Mouse (Mus musculus): ENCODE measurements around the gene Tnfsf10. TPM values are rescaled to one million over a fixed set of nuclear protein-coding genes. Genes with fewer than 3 reads are reported as not detected.

Gene Tnfsf10
- polyA plus RNA-seq, 1 experiment from 2014 or later: 1.6 TPM

DNA sequence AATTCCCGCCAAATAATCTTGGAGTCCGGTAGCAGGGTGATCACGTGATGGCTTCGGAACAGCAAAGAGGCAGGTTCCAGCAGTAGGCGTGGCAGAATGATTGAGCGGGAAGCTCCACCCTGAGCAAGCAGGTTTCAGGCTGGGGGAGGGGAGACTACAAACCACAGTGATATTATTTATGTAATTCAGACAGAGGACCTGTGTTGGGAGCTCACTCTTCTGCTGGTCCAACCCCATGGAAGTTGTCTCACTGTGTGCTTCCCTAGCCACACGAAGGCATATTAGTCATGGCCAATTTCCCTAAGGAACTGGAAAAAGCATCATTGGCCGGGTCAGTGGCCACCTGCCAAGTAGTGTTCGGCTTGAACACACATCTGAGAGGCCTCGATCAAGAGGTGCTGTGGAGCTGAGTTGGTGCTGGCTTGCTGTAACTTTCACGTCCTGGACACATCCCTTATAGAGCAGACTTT is 36.5 kb upstream of the Tnfsf10 start:
- peaks cover 8% of the 10 kb centered on the region; the same call in 1 of the 2 replicates for H3K4me1 ChIP-seq (ENCODE audit: insufficient read depth)
- H3K27ac ChIP-seq (ENCODE audit: low read depth): no peak overlapping the region
- ATAC-seq (ENCODE audit: insufficient read depth) (no peak), DNase-seq (peak; percentile 44)
- TF ChIP-seq CTCF (IDR thresholded peaks at IDR 0.05; ENCODE audit: low read depth): no peak
- no peaks in the 10 kb centered on the region for H3K27me3 ChIP-seq (ENCODE audit: insufficient read depth, low read length)
- H3K9me3 ChIP-seq (ENCODE audit: low read depth, low read length): no peaks in the 10 kb centered on the region; the same call in 1 of the 2 replicates
- H3K9ac ChIP-seq: no peak overlapping the region
- H3K4me3 ChIP-seq (ENCODE audit: low read depth, low read length): no peak overlapping the region
- no peak overlapping the region for H3K4me2 ChIP-seq
- H3K36me3 ChIP-seq (ENCODE audit: insufficient read depth): no peaks in the 10 kb centered on the region
- WGBS: 47% methylated on average over 11 of the region's 11 CpGs

GRCm38 (mm10) chr3:27283071-27283713 is 33.6 kb upstream of the Tnfsf10 start:
- peak; percentile 38; the same call in 1 of the 2 replicates for ATAC-seq (ENCODE audit: insufficient read depth)
- Histone ChIP-seq H3K4me3 (ENCODE audit: low read depth, low read length) (peak overlapping the region; percentile 26), H3K4me1 (ENCODE audit: insufficient read depth) (peaks cover 8% of the 10 kb centered on the region; the same call in 1 of the 2 replicates), H3K9me3 (ENCODE audit: low read depth, low read length) (no peaks in the 10 kb centered on the region; the same call in 1 of the 2 replicates), H3K36me3 (ENCODE audit: insufficient read depth) (no peaks in the 10 kb centered on the region), H3K27ac (ENCODE audit: low read depth) (no peak overlapping the region), H3K27me3 (ENCODE audit: insufficient read depth, low read length) (no peaks in the 10 kb centered on the region), H3K9ac (peak overlapping the region; percentile 25; the same call in 1 of the 2 replicates), H3K4me2 (peak overlapping the region; percentile 58)
- 5% methylated on average over 27 of the region's 27 CpGs for WGBS
- peak; percentile 41 for DNase-seq
- no peak for TF ChIP-seq CTCF (IDR thresholded peaks at IDR 0.05; ENCODE audit: low read depth)

- Histone ChIP-seq H3K4me2 (peak overlapping the region; percentile 58), H3K36me3 (ENCODE audit: insufficient read depth) (no peaks in the 10 kb centered on the region), H3K4me3 (ENCODE audit: low read depth, low read length) (no peak overlapping the region), H3K27me3 (ENCODE audit: insufficient read depth, low read length) (no peaks in the 10 kb centered on the region), H3K9ac (no peak overlapping the region; the same call in 1 of the 2 replicates), H3K27ac (ENCODE audit: low read depth) (no peak overlapping the region), H3K4me1 (ENCODE audit: insufficient read depth) (peaks cover 8% of the 10 kb centered on the region; the same call in 1 of the 2 replicates), H3K9me3 (ENCODE audit: low read depth, low read length) (no peaks in the 10 kb centered on the region; the same call in 1 of the 2 replicates)
- DNase-seq (no peak), ATAC-seq (ENCODE audit: insufficient read depth) (no peak)
- TF ChIP-seq CTCF (IDR thresholded peaks at IDR 0.05; ENCODE audit: low read depth): no peak
- 62% methylated on average over 7 of the region's 7 CpGs for WGBS
Measured at GRCm38 (mm10) chr3:27283796-27284195, 33.0 kb upstream of the Tnfsf10 start.

DNA sequence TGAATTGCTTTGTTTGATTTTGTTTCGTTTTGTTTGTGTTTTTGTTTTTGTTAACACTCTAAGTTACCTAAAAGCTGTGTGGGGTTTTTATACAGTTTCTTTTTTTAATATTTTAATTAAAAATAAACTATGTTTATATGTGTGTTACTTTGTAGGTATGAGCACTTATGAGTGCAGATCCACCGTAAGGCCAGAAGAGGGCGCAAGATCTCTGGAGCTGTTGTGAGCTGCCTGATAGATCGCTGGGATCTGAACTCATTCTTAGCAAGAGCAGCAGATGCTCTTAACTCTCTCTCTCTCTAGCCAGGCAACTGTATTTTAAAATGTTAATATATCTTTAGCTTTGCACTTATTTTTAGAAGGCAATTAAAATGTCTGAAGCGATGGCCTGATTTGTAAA is 32.6 kb upstream of the Tnfsf10 start:
- Histone ChIP-seq H3K4me3 (ENCODE audit: low read depth, low read length) (no peak overlapping the region), H3K9me3 (ENCODE audit: low read depth, low read length) (no peaks in the 10 kb centered on the region; the same call in 1 of the 2 replicates), H3K27ac (ENCODE audit: low read depth) (no peak overlapping the region; the same call in 1 of the 2 replicates), H3K27me3 (ENCODE audit: insufficient read depth, low read length) (no peaks in the 10 kb centered on the region), H3K36me3 (ENCODE audit: insufficient read depth) (no peaks in the 10 kb centered on the region), H3K4me2 (no peak overlapping the region), H3K4me1 (ENCODE audit: insufficient read depth) (peaks cover 8% of the 10 kb centered on the region; the same call in 1 of the 2 replicates), H3K9ac (no peak overlapping the region)
- DNase-seq (peak; percentile 13), ATAC-seq (ENCODE audit: insufficient read depth) (no peak)
- 90% methylated on average over 5 of the region's 5 CpGs for WGBS
- TF ChIP-seq CTCF (IDR thresholded peaks at IDR 0.05; ENCODE audit: low read depth): peak; percentile 34; the same call in 1 of the 2 replicates

DNA sequence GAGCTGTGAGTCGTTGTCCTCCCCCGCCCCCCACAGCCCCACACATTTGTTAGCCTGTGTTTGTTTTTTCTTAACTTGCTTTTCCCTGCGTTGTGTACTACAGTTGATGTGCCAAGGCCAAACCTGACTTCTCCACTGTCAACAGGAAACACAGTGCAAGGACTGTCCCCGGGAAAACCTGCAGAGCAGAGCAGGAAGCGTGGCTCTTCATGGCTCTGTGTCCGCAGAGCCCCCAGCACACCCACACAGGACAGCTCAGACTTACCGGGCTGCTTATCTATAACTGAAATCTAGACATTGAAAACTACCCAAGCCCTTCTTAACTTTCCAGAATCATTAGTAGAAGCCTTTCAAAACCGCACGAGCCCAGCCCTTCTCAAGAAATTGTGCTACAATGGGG is 31.8 kb upstream of the Tnfsf10 start:
- Histone ChIP-seq H3K36me3 (ENCODE audit: insufficient read depth) (no peaks in the 10 kb centered on the region), H3K27ac (ENCODE audit: low read depth) (no peak overlapping the region), H3K4me1 (ENCODE audit: insufficient read depth) (peaks cover 8% of the 10 kb centered on the region; the same call in 1 of the 2 replicates), H3K9me3 (ENCODE audit: low read depth, low read length) (no peaks in the 10 kb centered on the region; the same call in 1 of the 2 replicates), H3K27me3 (ENCODE audit: insufficient read depth, low read length) (no peaks in the 10 kb centered on the region), H3K9ac (no peak overlapping the region), H3K4me2 (no peak overlapping the region), H3K4me3 (ENCODE audit: low read depth, low read length) (no peak overlapping the region)
- WGBS: 58% methylated on average over 9 of the region's 9 CpGs
- peak; percentile 53; the same call in 1 of the 2 replicates for ATAC-seq (ENCODE audit: insufficient read depth)
- TF ChIP-seq CTCF (IDR thresholded peaks at IDR 0.05; ENCODE audit: low read depth): no peak
- peak; percentile 49 for DNase-seq

GRCm38 (mm10) chr3:27288301-27288700 is 28.5 kb upstream of the Tnfsf10 start:
- TF ChIP-seq CTCF (IDR thresholded peaks at IDR 0.05; ENCODE audit: low read depth): no peak
- Histone ChIP-seq H3K27me3 (ENCODE audit: insufficient read depth, low read length) (no peaks in the 10 kb centered on the region), H3K9me3 (ENCODE audit: low read depth, low read length) (no peaks in the 10 kb centered on the region; the same call in 1 of the 2 replicates), H3K4me1 (ENCODE audit: insufficient read depth) (0 out of 2 replicates have a peak, but pooled peaks cover 3% of the 10 kb centered on the region), H3K36me3 (ENCODE audit: insufficient read depth) (no peaks in the 10 kb centered on the region), H3K4me3 (ENCODE audit: low read depth, low read length) (no peak overlapping the region), H3K4me2 (no peak overlapping the region), H3K27ac (ENCODE audit: low read depth) (no peak overlapping the region), H3K9ac (no peak overlapping the region)
- DNase-seq (no peak), ATAC-seq (ENCODE audit: insufficient read depth) (no peak)
- WGBS: 30% methylated on average over 2 of the region's 2 CpGs

GRCm38 (mm10) chr3:27288909-27289308 is 27.9 kb upstream of the Tnfsf10 start:
- TF ChIP-seq CTCF (IDR thresholded peaks at IDR 0.05; ENCODE audit: low read depth): no peak
- WGBS: 19% methylated on average over 8 of the region's 8 CpGs
- DNase-seq (peak; percentile 54), ATAC-seq (ENCODE audit: insufficient read depth) (no peak)
- H3K9me3 ChIP-seq (ENCODE audit: low read depth, low read length): no peaks in the 10 kb centered on the region; the same call in 1 of the 2 replicates
- no peak overlapping the region for H3K4me3 ChIP-seq (ENCODE audit: low read depth, low read length)
- no peaks in the 10 kb centered on the region for H3K4me1 ChIP-seq (ENCODE audit: insufficient read depth)
- no peak overlapping the region for H3K4me2 ChIP-seq
- H3K36me3 ChIP-seq (ENCODE audit: insufficient read depth): no peaks in the 10 kb centered on the region
- no peak overlapping the region for H3K9ac ChIP-seq
- H3K27ac ChIP-seq (ENCODE audit: low read depth): no peak overlapping the region
- H3K27me3 ChIP-seq (ENCODE audit: insufficient read depth, low read length): no peaks in the 10 kb centered on the region
